Mouse (Mus musculus): ENCODE data around the gene Bhlha15. TPM values are rescaled to one million over a fixed set of nuclear protein-coding genes. Genes with fewer than 3 reads are reported as not detected.

Gene Bhlha15
- polyA plus RNA-seq, 1 experiment from 2014 or later = 0.54 TPM

- H3K27ac ChIP-seq = no peak overlapping the region
- TF ChIP-seq CTCF (IDR thresholded peaks at IDR 0.05; ENCODE audit: low read depth) = peak; percentile 65
- WGBS = 80% methylated on average over 1 of the region's 1 CpGs
- H3K4me1 ChIP-seq (replicated peaks; ENCODE audit: insufficient read depth, low read length) = no peaks in the 10 kb centered on the region
- ATAC-seq (replicated peaks; ENCODE audit: low FRiP score, low read depth) = no peak; the same call in 1 of the 2 replicates
- H3K36me3 ChIP-seq (ENCODE audit: insufficient read depth, low read length) = no peaks in the 10 kb centered on the region
- H3K4me3 ChIP-seq (replicated peaks; ENCODE audit: low read depth, low read length) = no peak overlapping the region
- DNase-seq (ENCODE audit: low spot score) = peak; percentile 40
- H3K27me3 ChIP-seq (ENCODE audit: insufficient read depth, low read length) = no peaks in the 10 kb centered on the region
- no peak overlapping the region for H3K4me2 ChIP-seq (ENCODE audit: low read length)
- no peak overlapping the region for H3K9ac ChIP-seq (ENCODE audit: low read depth, low read length)
- H3K9me3 ChIP-seq (replicated peaks; ENCODE audit: low read length) = no peaks in the 10 kb centered on the region
These were observed 41.3 kb downstream of the Bhlha15 start for GRCm38 (mm10) chr5:144231410-144231809.

GRCm38 (mm10) chr5:144232531-144232930 lies 42.4 kb downstream of the Bhlha15 start:
- DNase-seq (ENCODE audit: low spot score) = no peak
- no peak overlapping the region for H3K4me2 ChIP-seq (ENCODE audit: low read length)
- no peaks in the 10 kb centered on the region for H3K9me3 ChIP-seq (replicated peaks; ENCODE audit: low read length)
- no peak overlapping the region for H3K9ac ChIP-seq (ENCODE audit: low read depth, low read length)
- no peak overlapping the region for H3K27ac ChIP-seq
- no peak for TF ChIP-seq CTCF (IDR thresholded peaks at IDR 0.05; ENCODE audit: low read depth)
- H3K4me3 ChIP-seq (replicated peaks; ENCODE audit: low read depth, low read length) = no peak overlapping the region
- H3K4me1 ChIP-seq (replicated peaks; ENCODE audit: insufficient read depth, low read length) = no peaks in the 10 kb centered on the region
- ATAC-seq (replicated peaks; ENCODE audit: low FRiP score, low read depth) = no peak
- no peaks in the 10 kb centered on the region for H3K27me3 ChIP-seq (ENCODE audit: insufficient read depth, low read length)
- 87% methylated on average over 5 of the region's 5 CpGs for WGBS
- no peaks in the 10 kb centered on the region for H3K36me3 ChIP-seq (ENCODE audit: insufficient read depth, low read length)

GRCm38 (mm10) chr5:144234222-144234621 lies 44.1 kb downstream of the Bhlha15 start:
- no peak for TF ChIP-seq CTCF (IDR thresholded peaks at IDR 0.05; ENCODE audit: low read depth)
- H3K36me3 ChIP-seq (ENCODE audit: insufficient read depth, low read length) = no peaks in the 10 kb centered on the region

DNA sequence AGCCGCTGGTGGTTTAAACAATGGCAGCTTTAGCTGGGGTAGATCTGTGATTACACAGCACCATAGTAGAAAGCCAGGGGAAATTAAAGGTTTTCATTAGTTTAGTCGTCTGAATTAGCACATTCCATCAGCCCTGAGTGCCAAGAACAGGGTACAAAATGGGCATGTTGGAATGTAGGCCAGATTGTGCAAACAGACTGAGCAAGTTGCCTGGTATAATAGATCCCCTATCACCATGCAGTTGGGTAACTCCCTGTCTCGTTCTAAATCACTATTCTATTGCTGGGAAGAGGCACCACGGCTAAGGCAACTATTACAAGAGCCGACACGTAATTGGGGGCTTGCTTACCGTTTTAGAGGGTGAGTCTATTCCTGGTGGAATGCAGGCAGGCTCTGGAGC lies 44.6 kb downstream of the Bhlha15 start:
- DNase-seq (ENCODE audit: low spot score) (no peak), ATAC-seq (replicated peaks; ENCODE audit: low FRiP score, low read depth) (no peak)
- WGBS = 83% methylated on average over 7 of the region's 7 CpGs
- Histone ChIP-seq H3K4me1 (replicated peaks; ENCODE audit: insufficient read depth, low read length) (no peaks in the 10 kb centered on the region), H3K9me3 (replicated peaks; ENCODE audit: low read length) (no peaks in the 10 kb centered on the region), H3K27ac (no peak overlapping the region), H3K36me3 (ENCODE audit: insufficient read depth, low read length) (no peaks in the 10 kb centered on the region), H3K9ac (ENCODE audit: low read depth, low read length) (no peak overlapping the region), H3K4me2 (ENCODE audit: low read length) (no peak overlapping the region), H3K27me3 (ENCODE audit: insufficient read depth, low read length) (no peaks in the 10 kb centered on the region), H3K4me3 (replicated peaks; ENCODE audit: low read depth, low read length) (no peak overlapping the region)
- no peak for TF ChIP-seq CTCF (IDR thresholded peaks at IDR 0.05; ENCODE audit: low read depth)

More at GRCm38 (mm10) chr5:144234222-144234621, 44.1 kb downstream of the Bhlha15 start:
- H3K9me3 ChIP-seq (replicated peaks; ENCODE audit: low read length) = no peaks in the 10 kb centered on the region
- no peak overlapping the region for H3K4me3 ChIP-seq (replicated peaks; ENCODE audit: low read depth, low read length)
- H3K4me1 ChIP-seq (replicated peaks; ENCODE audit: insufficient read depth, low read length) = no peaks in the 10 kb centered on the region
- no peak overlapping the region for H3K9ac ChIP-seq (ENCODE audit: low read depth, low read length)
- no peak overlapping the region for H3K4me2 ChIP-seq (ENCODE audit: low read length)
- no peak overlapping the region for H3K27ac ChIP-seq
- 68% methylated on average over 6 of the region's 6 CpGs for WGBS
- ATAC-seq (replicated peaks; ENCODE audit: low FRiP score, low read depth) (no peak), DNase-seq (ENCODE audit: low spot score) (no peak)
- no peaks in the 10 kb centered on the region for H3K27me3 ChIP-seq (ENCODE audit: insufficient read depth, low read length)

- H3K36me3 ChIP-seq (ENCODE audit: insufficient read depth, low read length) = no peaks in the 10 kb centered on the region
- DNase-seq (ENCODE audit: low spot score) (no peak), ATAC-seq (replicated peaks; ENCODE audit: low FRiP score, low read depth) (no peak)
- no peak overlapping the region for H3K9ac ChIP-seq (ENCODE audit: low read depth, low read length)
- 70% methylated on average over 1 of the region's 1 CpGs for WGBS
- no peak overlapping the region for H3K4me2 ChIP-seq (ENCODE audit: low read length)
- no peak for TF ChIP-seq CTCF (IDR thresholded peaks at IDR 0.05; ENCODE audit: low read depth)
- no peaks in the 10 kb centered on the region for H3K4me1 ChIP-seq (replicated peaks; ENCODE audit: insufficient read depth, low read length)
- no peaks in the 10 kb centered on the region for H3K9me3 ChIP-seq (replicated peaks; ENCODE audit: low read length)
- H3K27me3 ChIP-seq (ENCODE audit: insufficient read depth, low read length) = no peaks in the 10 kb centered on the region
- H3K4me3 ChIP-seq (replicated peaks; ENCODE audit: low read depth, low read length) = no peak overlapping the region
- no peak overlapping the region for H3K27ac ChIP-seq
These were observed 48.9 kb downstream of the Bhlha15 start for GRCm38 (mm10) chr5:144238969-144239368.

Other genes starting within 250 kb of the Bhlha15 start
- 78.5 and 78.9 TPM in 2 replicates for gene Ccz1, start 175.4 kb upstream of the Bhlha15 start, polyA plus RNA-seq (2015; fragmentation: Nextera tagmentation; extraction: Ambion mirVana)
- 4.5 and 5.9 TPM in 2 replicates for gene Ocm, start 163.6 kb upstream of the Bhlha15 start, polyA plus RNA-seq (2015; fragmentation: Nextera tagmentation; extraction: Ambion mirVana)
- 4.9 and 5.1 TPM in 2 replicates for gene Lmtk2, start 89.8 kb upstream of the Bhlha15 start, polyA plus RNA-seq (2015; fragmentation: Nextera tagmentation; extraction: Ambion mirVana)
- 15.3 and 17.4 TPM in 2 replicates for gene Tecpr1, start 33.3 kb downstream of the Bhlha15 start, polyA plus RNA-seq (2015; fragmentation: Nextera tagmentation; extraction: Ambion mirVana)
- gene Bri3, start 54.2 kb downstream of the Bhlha15 start, polyA plus RNA-seq (2015; fragmentation: Nextera tagmentation; extraction: Ambion mirVana) = 205 and 224 TPM in 2 replicates
- 14.0 and 14.9 TPM in 2 replicates for gene Baiap2l1, start 167.8 kb downstream of the Bhlha15 start, polyA plus RNA-seq (2015; fragmentation: Nextera tagmentation; extraction: Ambion mirVana)